Mouse (Mus musculus): ENCODE data around the gene Apba2.

Gene Apba2

GRCm38 (mm10) chr7:64531297-64531696 is 29.8 kb downstream of the Apba2 start:
- DNase-seq (ENCODE audit: low spot score in 2 of 2): no peak

GRCm38 (mm10) chr7:64533374-64533773 is 31.9 kb downstream of the Apba2 start:
- DNase-seq (ENCODE audit: low spot score in 2 of 2): no peak

GRCm38 (mm10) chr7:64535269-64535668 is 33.8 kb downstream of the Apba2 start:
- DNase-seq (ENCODE audit: low spot score in 2 of 2): no peak

- no peak for DNase-seq (ENCODE audit: low spot score in 2 of 2)
Observed at GRCm38 (mm10) chr7:64539450-64540148, 38.1 kb downstream of the Apba2 start.

GRCm38 (mm10) chr7:64546801-64547200 is 45.3 kb downstream of the Apba2 start:
- no peak for DNase-seq (ENCODE audit: low spot score in 2 of 2)

- DNase-seq (ENCODE audit: low spot score in 2 of 2): no peak
Observed at GRCm38 (mm10) chr7:64550856-64551255, 49.4 kb downstream of the Apba2 start.

- no peak for DNase-seq (ENCODE audit: low spot score in 2 of 2)
Observed at GRCm38 (mm10) chr7:64552523-64553190, 51.2 kb downstream of the Apba2 start.

GRCm38 (mm10) chr7:64561711-64562498 is 60.4 kb downstream of the Apba2 start:
- DNase-seq (ENCODE audit: low spot score in 2 of 2): no peak

- no peak for DNase-seq (ENCODE audit: low spot score in 2 of 2)
Observed at GRCm38 (mm10) chr7:64564891-64565571, 63.5 kb downstream of the Apba2 start.

GRCm38 (mm10) chr7:64566371-64567243 is 65.1 kb downstream of the Apba2 start:
- no peak for DNase-seq (ENCODE audit: low spot score in 2 of 2)

- no peak for DNase-seq (ENCODE audit: low spot score in 2 of 2)
Observed at GRCm38 (mm10) chr7:64568722-64569121, 67.2 kb downstream of the Apba2 start.

- no peak for DNase-seq (ENCODE audit: low spot score in 2 of 2)
Observed at GRCm38 (mm10) chr7:64569676-64570075, 68.2 kb downstream of the Apba2 start.

- no peak for DNase-seq (ENCODE audit: low spot score in 2 of 2)
Observed at GRCm38 (mm10) chr7:64570914-64571313, 69.4 kb downstream of the Apba2 start.

- no peak for DNase-seq (ENCODE audit: low spot score in 2 of 2)
Observed at GRCm38 (mm10) chr7:64574144-64574543, 72.6 kb downstream of the Apba2 start.

GRCm38 (mm10) chr7:64576519-64576951 is 75.0 kb downstream of the Apba2 start:
- DNase-seq (ENCODE audit: low spot score in 2 of 2): no peak

- DNase-seq (ENCODE audit: low spot score in 2 of 2): no peak
Observed at GRCm38 (mm10) chr7:64578176-64578575, 76.7 kb downstream of the Apba2 start.

GRCm38 (mm10) chr7:64579887-64580286 is 78.4 kb downstream of the Apba2 start:
- DNase-seq (ENCODE audit: low spot score in 2 of 2): no peak

GRCm38 (mm10) chr7:64580293-64580692 is 78.8 kb downstream of the Apba2 start:
- no peak for DNase-seq (ENCODE audit: low spot score in 2 of 2)

GRCm38 (mm10) chr7:64582358-64582757 is 80.9 kb downstream of the Apba2 start:
- DNase-seq (ENCODE audit: low spot score in 2 of 2): no peak

GRCm38 (mm10) chr7:64583670-64584121 is 82.2 kb downstream of the Apba2 start:
- DNase-seq (ENCODE audit: low spot score in 2 of 2): no peak

GRCm38 (mm10) chr7:64586133-64586532 is 84.6 kb downstream of the Apba2 start:
- DNase-seq (ENCODE audit: low spot score in 2 of 2): no peak

All from urinary bladder, adult 18-20 months (tissue).